In the genomic region with DNA sequence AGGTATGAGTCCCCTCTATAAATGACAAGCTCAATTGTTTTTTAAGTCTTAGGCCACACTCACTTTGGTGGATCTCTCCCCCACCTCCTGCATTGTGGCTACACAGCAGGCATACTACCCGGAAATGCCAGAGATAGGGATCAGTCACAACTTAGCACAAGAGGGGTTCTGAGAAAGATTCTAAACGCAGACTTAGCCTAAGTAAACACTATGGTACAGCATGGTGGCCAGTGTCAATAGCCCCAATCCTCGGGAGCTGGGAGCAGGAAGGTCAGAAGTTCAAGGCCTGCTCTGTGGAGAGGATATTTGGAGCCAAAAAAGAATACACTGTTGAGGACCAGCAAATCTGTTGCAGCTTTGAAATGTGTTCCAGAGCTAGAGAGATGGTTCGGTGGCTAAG, we compare ENCODE assay signal across 9 mouse cellular contexts. TPM values are rescaled to one million over a fixed set of nuclear protein-coding genes. Genes with fewer than 3 reads are reported as not detected.
DNase-seq lines count a peak whose midpoint lies in the region; ATAC-seq and TF ChIP-seq lines count a peak whose summit lies in the region.
"Had no signal": no experiment of that assay in that cellular context is flagged by ENCODE, and none has a peak within 500 bp of the region (broad histone marks: within the 10 kb centered on the region; RNA-seq: fewer than 3 reads in every experiment).

No protein-coding gene starts in this region.

- peak overlapping the region; percentile 86 for H3K4me3 ChIP-seq in heart, embryonic 12.5 days
- no peak overlapping the region; a peak in 1 of 4 replicates for H3K4me3 ChIP-seq in ES-E14 (ENCODE audit: insufficient read depth in 1 of 2, low read depth in 1 of 2, low read length in 2 of 2, poor library complexity in 1 of 2, severe bottlenecking in 1 of 2)
- peak overlapping the region; percentile 74 for H3K4me3 ChIP-seq in heart, postnatal 0 days (ENCODE audit: low read depth, low read length)
- H3K4me3 ChIP-seq in midbrain, embryonic 10.5 days, result peak overlapping the region; percentile 96

- WGBS in heart, embryonic 12.5 days, result 26% methylated on average over 4 of the region's 4 CpGs
- 27% methylated on average over 4 of the region's 4 CpGs for WGBS in heart, postnatal 0 days
- 57% methylated on average over 4 of the region's 4 CpGs for WGBS in midbrain, embryonic 10.5 days

- H3K9me3 ChIP-seq in heart, embryonic 12.5 days (replicated peaks), result no peaks in the 10 kb centered on the region
- H3K9me3 ChIP-seq in ES-E14 (ENCODE audit: control insufficient read depth, insufficient read depth, low read depth, low read length), result no peaks in the 10 kb centered on the region
- H3K9me3 ChIP-seq in heart, postnatal 0 days (replicated peaks; ENCODE audit: control insufficient read depth, low read length), result no peaks in the 10 kb centered on the region
- no peaks in the 10 kb centered on the region for H3K9me3 ChIP-seq in midbrain, embryonic 10.5 days (replicated peaks)

- peak overlapping the region; percentile 74 for H3K4me2 ChIP-seq in heart, embryonic 12.5 days
- peak overlapping the region; percentile 84 for H3K4me2 ChIP-seq in heart, postnatal 0 days (ENCODE audit: low read depth, low read length)

- in situ Hi-C loops in ES-E14 (cut with MboI; ENCODE audit: low sequenced_read_pairs in 2 of 2, unreplicated experiment in 2 of 2), result no loop called here

- no peak for DNase-seq in heart, postnatal 10 days
- DNase-seq in ES-E14 (ENCODE audit: low read depth, low spot score), result no peak
- DNase-seq in heart, postnatal 0 days (ENCODE audit: low spot score), result no peak
- no peak for DNase-seq in midbrain, embryonic 10.5 days (ENCODE audit: low spot score)
- no peak for DNase-seq in right cerebral cortex, postnatal 4 days
- DNase-seq in gastrocnemius, postnatal 14 days, result no peak
- no peak for DNase-seq in frontal cortex, postnatal 14 days (ENCODE audit: low spot score in 2 of 2)
- DNase-seq: thymus, postnatal 36 days had no signal

- TF ChIP-seq CTCF in heart, postnatal 0 days (IDR thresholded peaks at IDR 0.05; ENCODE audit: low read depth), result no peak

- H3K36me3 ChIP-seq in heart, embryonic 12.5 days, result peaks cover 16% of the 10 kb centered on the region
- H3K36me3 ChIP-seq in ES-E14 (ENCODE audit: control insufficient read depth, insufficient read depth, low read length, poor library complexity, severe bottlenecking), result peaks cover 2% of the 10 kb centered on the region; the same call in 1 of the 2 replicates
- peaks cover 13% of the 10 kb centered on the region for H3K36me3 ChIP-seq in heart, postnatal 0 days (replicated peaks; ENCODE audit: control insufficient read depth, insufficient read depth, low read length)
- H3K36me3 ChIP-seq in midbrain, embryonic 10.5 days, result peaks cover 38% of the 10 kb centered on the region

- no peak for ATAC-seq in heart, embryonic 12.5 days (ENCODE audit: insufficient number of reproducible peaks, low FRiP score)
- ATAC-seq in heart, postnatal 0 days (ENCODE audit: insufficient read depth, low read depth), result no peak

- H3K27me3 ChIP-seq in heart, embryonic 12.5 days (replicated peaks), result no peaks in the 10 kb centered on the region
- no peaks in the 10 kb centered on the region for H3K27me3 ChIP-seq in heart, postnatal 0 days (ENCODE audit: control insufficient read depth, insufficient read depth, low read length)
- no peaks in the 10 kb centered on the region for H3K27me3 ChIP-seq in midbrain, embryonic 10.5 days (ENCODE audit: low read depth, poor library complexity, severe bottlenecking)

- H3K27ac ChIP-seq in heart, embryonic 12.5 days (ENCODE audit: poor library complexity, severe bottlenecking), result no peak overlapping the region
- no peak overlapping the region for H3K27ac ChIP-seq in ES-E14 (ENCODE audit: insufficient read depth, low read depth, low read length, poor library complexity, severe bottlenecking)
- peak overlapping the region; percentile 89; the same call in 1 of the 2 replicates for H3K27ac ChIP-seq in heart, postnatal 0 days (ENCODE audit: low read depth)
- no peak overlapping the region for H3K27ac ChIP-seq in midbrain, embryonic 10.5 days (replicated peaks)

- TF ChIP-seq EP300 in heart, postnatal 0 days (IDR thresholded peaks at IDR 0.05; ENCODE audit: low read depth), result no peak

- H3K4me1 ChIP-seq in heart, embryonic 12.5 days (replicated peaks), result peaks cover 30% of the 10 kb centered on the region
- H3K4me1 ChIP-seq in ES-E14 (ENCODE audit: control insufficient read depth in 2 of 2, insufficient read depth in 2 of 2, low read length in 2 of 2, poor library complexity in 1 of 2), result peaks cover 0 to 5% of the 10 kb centered on the region in 2 experiments; a peak in 3 of 4 replicates
- peaks cover 24% of the 10 kb centered on the region for H3K4me1 ChIP-seq in heart, postnatal 0 days (ENCODE audit: control insufficient read depth, insufficient read depth)
- peaks cover 40% of the 10 kb centered on the region for H3K4me1 ChIP-seq in midbrain, embryonic 10.5 days

- H3K9ac ChIP-seq in heart, embryonic 12.5 days, result peak overlapping the region; percentile 98
- H3K9ac ChIP-seq in ES-E14 (ENCODE audit: insufficient read depth, low read depth, low read length, poor library complexity, severe bottlenecking), result peak overlapping the region; percentile 33; the same call in 1 of the 2 replicates
- H3K9ac ChIP-seq in heart, postnatal 0 days (replicated peaks; ENCODE audit: low read depth, low read length), result peak overlapping the region; percentile 88; the same call in 1 of the 2 replicates

- intact Hi-C loops in heart, postnatal 10 days (cut with DNase I), result no loop called here
- intact Hi-C loops in gastrocnemius, postnatal 14 days (cut with DNase I; ENCODE audit: low total_unique reads), result loop anchor here (5.0 kb wide), 1 partner anchor 49 kb away; no protein-coding TSS in a partner anchor

TF ChIP-seq in ES-E14, 5 proteins besides CTCF, POLR2A, EP300 and RAD21:
- TF ChIP-seq ZC3H11A (IDR thresholded peaks at IDR 0.05; ENCODE audit: borderline replicate concordance, low read depth, low read length), result no peak
- no peak for TF ChIP-seq ZNF384 (IDR thresholded peaks at IDR 0.05; ENCODE audit: low read depth, low read length)
- TF ChIP-seq CHD2 (IDR thresholded peaks at IDR 0.05; ENCODE audit: low read depth, low read length), result no peak
- no peak for TF ChIP-seq MAFK (IDR thresholded peaks at IDR 0.05; ENCODE audit: insufficient read depth, low read depth, low read length)
- no peak for TF ChIP-seq HCFC1 (IDR thresholded peaks at IDR 0.05; ENCODE audit: borderline replicate concordance, insufficient read depth, low read length)

RNA-seq across cellular contexts. Expression of gene Retreg3, which starts 1.6 kb away (rescaled TPM):
- polyA plus RNA-seq in heart, embryonic 12.5 days (2016; fragmentation: Nextera tagmentation; extraction: Ambion mirVana), result 15.2 and 15.9 TPM in 2 replicates
- 10 to 100 TPM; 37.6 to 41.6 TPM for total RNA-seq in heart, postnatal 10 days (2021)
- total RNA-seq in ES-E14 (2012; rRNA removed), result 60.4 and 65.2 TPM in 2 replicates
- 44.8 and 47.6 TPM in 2 replicates for total RNA-seq in heart, postnatal 0 days (2014; rRNA removed; ENCODE audit: low replicate concordance)
- 11.3 and 11.7 TPM in 2 replicates for polyA plus RNA-seq in heart, postnatal 0 days (2015; fragmentation: Nextera tagmentation; extraction: Ambion mirVana)
- polyA plus RNA-seq in midbrain, embryonic 10.5 days (2016; fragmentation: Nextera tagmentation; extraction: Ambion mirVana), result 16.4 and 20.2 TPM in 2 replicates
- 10 to 100 TPM; 33.3 to 34.9 TPM for total RNA-seq in gastrocnemius, postnatal 14 days (2021)

RNA-seq across cellular contexts. Expression of gene Tubg1, which starts 1.6 kb away (rescaled TPM):
- polyA plus RNA-seq in heart, embryonic 12.5 days (2016; fragmentation: Nextera tagmentation; extraction: Ambion mirVana), result 77.3 and 78.8 TPM in 2 replicates
- total RNA-seq in heart, postnatal 10 days (2021), result 10 to 100 TPM; 27.0 to 31.1 TPM
- 27.5 and 38.6 TPM in 2 replicates for total RNA-seq in ES-E14 (2012; rRNA removed)
- 47.4 and 54.8 TPM in 2 replicates for total RNA-seq in heart, postnatal 0 days (2014; rRNA removed; ENCODE audit: low replicate concordance)
- 38.7 and 39.4 TPM in 2 replicates for polyA plus RNA-seq in heart, postnatal 0 days (2015; fragmentation: Nextera tagmentation; extraction: Ambion mirVana)
- 131 and 135 TPM in 2 replicates for polyA plus RNA-seq in midbrain, embryonic 10.5 days (2016; fragmentation: Nextera tagmentation; extraction: Ambion mirVana)
- total RNA-seq in gastrocnemius, postnatal 14 days (2021), result 10 to 100 TPM; 26.3 to 31.2 TPM

RNA-seq across cellular contexts. Expression of gene Psmc3ip, which starts 22.9 kb away (rescaled TPM):
- 20.8 and 21.3 TPM in 2 replicates for polyA plus RNA-seq in heart, embryonic 12.5 days (2016; fragmentation: Nextera tagmentation; extraction: Ambion mirVana)
- total RNA-seq in heart, postnatal 10 days (2021), result 1 to 10 TPM; 5.0 to 5.6 TPM
- 20.6 and 31.5 TPM in 2 replicates for total RNA-seq in ES-E14 (2012; rRNA removed)
- 1.2 and 7.3 TPM in 2 replicates for total RNA-seq in heart, postnatal 0 days (2014; rRNA removed; ENCODE audit: low replicate concordance)
- 10.3 and 12.0 TPM in 2 replicates for polyA plus RNA-seq in heart, postnatal 0 days (2015; fragmentation: Nextera tagmentation; extraction: Ambion mirVana)
- polyA plus RNA-seq in midbrain, embryonic 10.5 days (2016; fragmentation: Nextera tagmentation; extraction: Ambion mirVana), result 74.3 and 77.3 TPM in 2 replicates
- total RNA-seq in gastrocnemius, postnatal 14 days (2021), result 1 to 10 TPM; 1.1 to 1.5 TPM

RNA-seq across cellular contexts. Expression of gene Mlx, which starts 31.0 kb away (rescaled TPM):
- 36.2 and 37.3 TPM in 2 replicates for polyA plus RNA-seq in heart, embryonic 12.5 days (2016; fragmentation: Nextera tagmentation; extraction: Ambion mirVana)
- total RNA-seq in heart, postnatal 10 days (2021), result 10 to 100 TPM; 14.1 to 18.1 TPM
- 30.7 and 42.0 TPM in 2 replicates for total RNA-seq in ES-E14 (2012; rRNA removed)
- 21.8 and 46.6 TPM in 2 replicates for total RNA-seq in heart, postnatal 0 days (2014; rRNA removed; ENCODE audit: low replicate concordance)
- 26.7 and 29.0 TPM in 2 replicates for polyA plus RNA-seq in heart, postnatal 0 days (2015; fragmentation: Nextera tagmentation; extraction: Ambion mirVana)
- polyA plus RNA-seq in midbrain, embryonic 10.5 days (2016; fragmentation: Nextera tagmentation; extraction: Ambion mirVana), result 42.7 and 49.1 TPM in 2 replicates
- 10 to 100 TPM; 10.8 to 12.4 TPM for total RNA-seq in gastrocnemius, postnatal 14 days (2021)

RNA-seq across cellular contexts. Expression of gene Coasy, which starts 35.7 kb away (rescaled TPM):
- polyA plus RNA-seq in heart, embryonic 12.5 days (2016; fragmentation: Nextera tagmentation; extraction: Ambion mirVana), result 27.2 and 30.4 TPM in 2 replicates
- total RNA-seq in heart, postnatal 10 days (2021), result 10 to 100 TPM; 18.7 to 21.4 TPM
- total RNA-seq in ES-E14 (2012; rRNA removed), result 21.9 and 22.9 TPM in 2 replicates
- 44.6 and 64.1 TPM in 2 replicates for total RNA-seq in heart, postnatal 0 days (2014; rRNA removed; ENCODE audit: low replicate concordance)
- polyA plus RNA-seq in heart, postnatal 0 days (2015; fragmentation: Nextera tagmentation; extraction: Ambion mirVana), result 26.8 and 26.9 TPM in 2 replicates
- 57.5 TPM in 2 replicates for polyA plus RNA-seq in midbrain, embryonic 10.5 days (2016; fragmentation: Nextera tagmentation; extraction: Ambion mirVana)
- 1 to 10 TPM; 8.1 to 9.5 TPM for total RNA-seq in gastrocnemius, postnatal 14 days (2021)

Comparison
In these comparisons a context has a peak if more than half of its experiments do, and no peak if none do; other contexts are left out.
1. H3K4me3 ChIP-seq: peak in heart, embryonic 12.5 days (single experiment), heart, postnatal 0 days (single experiment) and midbrain, embryonic 10.5 days (single experiment); none in ES-E14 (0 of 2).
2. H3K9ac ChIP-seq: peak in every context shown above with its lines; median percentile 98 in heart, embryonic 12.5 days; 88 in heart, postnatal 0 days; 33 in ES-E14.